Mouse (Mus musculus) ES-Bruce4 (cell line): ENCODE data around the gene Gpank1. TPM values are rescaled to one million over a fixed set of nuclear protein-coding genes. Genes with fewer than 3 reads are reported as not detected.

ENCODE experiments used
- H3K27ac ChIP-seq: 2 replicates; pipeline ENCODE4 v1.5.1; 2012; ENCODE audit warnings: low read length, inconsistent platforms; ENCODE audit not compliant: insufficient read depth
- H3K27me3 ChIP-seq: 2 replicates; pipeline ENCODE4 v1.6.1; 2012; ENCODE audit warnings: mild to moderate bottlenecking, low read length, inconsistent platforms; ENCODE audit not compliant: control insufficient read depth, poor library complexity, insufficient read depth, severe bottlenecking
- H3K36me3 ChIP-seq: 2 replicates; pipeline ENCODE4 v1.6.1; 2012; ENCODE audit warnings: inconsistent platforms, mild to moderate bottlenecking, low read length, moderate library complexity; ENCODE audit not compliant: control insufficient read depth, poor library complexity, insufficient read depth, severe bottlenecking
- H3K4me1 ChIP-seq: one replicate; pipeline ENCODE4 v1.8.1; 2011; ENCODE audit warnings: low read length; ENCODE audit not compliant: control insufficient read depth, insufficient read depth
- H3K4me3 ChIP-seq: 2 replicates; pipeline ENCODE4 v1.5.1; 2011; ENCODE audit warnings: low read depth, mild to moderate bottlenecking, low read length
- H3K9ac ChIP-seq: 2 replicates; pipeline ENCODE4 v1.6.1; 2012; ENCODE audit warnings: low read depth, mild to moderate bottlenecking, inconsistent platforms; ENCODE audit not compliant: poor library complexity, severe bottlenecking
- H3K9me3 ChIP-seq: replicated peaks from 2 replicates; pipeline ENCODE4 v1.6.1; 2012; ENCODE audit warnings: mild to moderate bottlenecking, low read length, inconsistent platforms; ENCODE audit not compliant: control insufficient read depth, poor library complexity, insufficient read depth, severe bottlenecking
- CTCF ChIP-seq: IDR thresholded peaks from one replicate; pipeline ENCODE4 v1.8.1; 2011; ENCODE audit warnings: low read depth, low read length
- EP300 ChIP-seq: IDR thresholded peaks from 2 replicates; pipeline ENCODE4 v1.6.1; 2011; ENCODE audit warnings: low read depth, low read length; ENCODE audit not compliant: insufficient read depth
- POLR2A ChIP-seq: IDR thresholded peaks from one replicate; pipeline ENCODE4 v1.8.1; 2011; ENCODE audit warnings: low read length; ENCODE audit not compliant: insufficient read depth
- polyA plus RNA-seq: library from polyadenylated mRNA; stranded (reverse); fragments of >200 nt; gene quantifications from 2 replicates; pipeline ENCODE4 v1.2.4, GENCODE M21; 2011; ENCODE audit warnings: low read depth; ENCODE audit not compliant: missing spikeins, insufficient read depth, insufficient read length

Gene Gpank1
- polyA plus RNA-seq, 1 experiment: 19.1 TPM

DNA sequence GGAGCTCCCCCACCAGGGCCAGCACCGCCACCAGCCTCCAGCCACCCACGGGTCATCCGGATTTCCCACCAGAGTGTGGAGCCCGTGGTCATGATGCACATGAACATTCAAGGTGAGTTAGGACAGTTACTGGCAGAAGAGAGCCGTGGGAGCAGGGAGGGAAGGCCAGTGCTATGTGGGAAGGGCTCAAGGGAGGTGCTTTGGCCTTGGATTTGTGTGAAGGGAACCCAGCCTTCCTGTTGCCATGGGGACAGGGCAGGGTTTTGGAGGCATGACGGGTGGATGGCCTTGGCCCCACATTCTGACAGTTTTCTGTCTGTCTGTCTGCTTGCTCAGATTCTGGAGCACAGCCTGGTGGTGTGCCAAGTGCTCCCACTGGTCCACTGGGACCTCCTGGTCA, 20.7 kb downstream of the Gpank1 start:
- no peaks in the 10 kb centered on the region for H3K27me3 ChIP-seq
- no peaks in the 10 kb centered on the region for H3K9me3 ChIP-seq
- H3K4me1 ChIP-seq: no peaks in the 10 kb centered on the region
- H3K27ac ChIP-seq: no peak overlapping the region
- no peak overlapping the region for H3K4me3 ChIP-seq
- TF ChIP-seq EP300 (no peak), CTCF (no peak), POLR2A (no peak)
- H3K9ac ChIP-seq: no peak overlapping the region
- H3K36me3 ChIP-seq: peaks cover 78% of the 10 kb centered on the region

DNA sequence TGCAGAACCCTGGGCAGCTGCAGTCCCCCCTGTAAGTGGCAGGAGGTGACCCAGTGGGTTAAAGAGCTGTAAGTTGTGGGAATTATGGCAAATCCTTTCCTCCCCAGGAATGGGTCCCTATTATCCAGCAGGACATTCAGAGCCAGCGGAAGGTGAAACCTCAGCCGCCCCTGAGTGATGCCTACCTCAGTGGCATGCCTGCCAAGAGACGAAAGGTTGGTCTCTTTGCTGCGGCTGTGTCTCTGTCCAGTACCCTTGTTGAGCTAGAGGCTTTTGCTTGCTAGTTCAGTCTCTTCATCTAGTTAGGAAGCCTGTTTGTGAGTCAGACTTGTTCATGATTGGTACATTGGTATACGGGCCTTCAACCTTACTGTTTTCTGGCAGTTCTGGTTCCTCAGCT, 24.9 kb downstream of the Gpank1 start:
- no peak overlapping the region for H3K4me3 ChIP-seq
- no peaks in the 10 kb centered on the region for H3K27me3 ChIP-seq
- H3K4me1 ChIP-seq: no peaks in the 10 kb centered on the region
- no peaks in the 10 kb centered on the region for H3K9me3 ChIP-seq
- TF ChIP-seq EP300 (no peak), CTCF (no peak)
- H3K27ac ChIP-seq: no peak overlapping the region
- H3K9ac ChIP-seq: no peak overlapping the region
- peaks cover 87% of the 10 kb centered on the region for H3K36me3 ChIP-seq

DNA sequence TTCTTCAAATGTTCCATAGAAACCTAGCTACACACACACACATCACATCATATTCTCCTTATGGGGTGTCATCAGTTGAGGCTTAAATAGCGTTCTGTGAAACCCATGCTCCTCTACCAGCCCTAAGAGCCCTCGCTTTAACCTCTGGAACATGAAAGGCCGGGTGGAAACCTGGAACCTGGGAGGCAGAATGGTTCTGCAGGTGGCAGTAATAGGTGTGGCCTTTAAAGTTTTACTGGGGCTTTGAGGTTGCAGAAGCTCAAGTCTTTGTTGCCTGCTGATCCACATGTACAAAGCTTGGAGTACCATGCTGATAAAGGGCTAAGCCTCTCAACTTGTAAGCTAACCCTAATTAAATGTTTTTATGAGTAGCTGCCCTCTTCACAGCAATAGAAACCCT, 26.1 kb downstream of the Gpank1 start:
- TF ChIP-seq POLR2A (no peak), EP300 (no peak), CTCF (no peak)
- Histone ChIP-seq H3K9ac (no peak overlapping the region), H3K4me3 (no peak overlapping the region), H3K27me3 (no peaks in the 10 kb centered on the region), H3K9me3 (no peaks in the 10 kb centered on the region), H3K4me1 (no peaks in the 10 kb centered on the region), H3K36me3 (peaks cover 89% of the 10 kb centered on the region), H3K27ac (no peak overlapping the region)

DNA sequence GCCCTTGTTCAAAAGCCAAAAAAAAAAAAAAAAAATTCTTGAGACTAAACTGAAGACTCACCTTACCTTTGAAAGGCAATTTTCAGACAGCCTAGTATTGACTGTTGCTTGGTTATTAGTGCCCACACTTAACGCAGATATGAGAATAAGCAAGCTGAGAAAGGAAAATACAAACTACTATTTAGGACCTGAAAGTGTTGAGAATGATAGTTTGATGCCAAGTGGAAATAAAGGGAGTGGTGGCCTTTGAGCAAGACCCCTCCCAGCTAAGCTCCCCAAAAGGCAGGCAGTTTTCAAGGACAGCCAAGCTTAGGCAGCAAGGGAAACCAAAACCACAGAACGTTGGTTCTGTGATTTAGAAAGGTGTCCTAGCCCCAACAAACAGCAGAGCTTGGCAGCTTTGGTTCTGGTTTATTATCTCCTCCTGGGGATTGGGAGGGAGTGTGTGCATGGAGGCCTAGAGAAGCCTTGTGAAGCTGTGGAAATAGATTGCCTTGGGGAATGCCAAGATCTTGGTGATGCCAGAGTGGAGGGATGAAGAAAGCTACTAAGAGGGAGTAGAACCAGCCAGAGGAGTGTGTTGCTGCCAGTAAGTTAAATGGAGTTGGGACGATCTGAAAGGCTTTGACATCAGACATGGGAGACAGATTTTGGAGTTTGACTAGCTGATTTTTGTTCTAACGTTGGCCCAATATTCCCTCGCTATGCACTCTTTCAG, 26.8 kb downstream of the Gpank1 start:
- H3K27me3 ChIP-seq: no peaks in the 10 kb centered on the region
- peaks cover 89% of the 10 kb centered on the region for H3K36me3 ChIP-seq
- no peak overlapping the region for H3K27ac ChIP-seq
- H3K4me3 ChIP-seq: no peak overlapping the region
- no peak overlapping the region for H3K9ac ChIP-seq
- H3K4me1 ChIP-seq: no peaks in the 10 kb centered on the region
- TF ChIP-seq EP300 (no peak), POLR2A (no peak), CTCF (no peak)
- no peaks in the 10 kb centered on the region for H3K9me3 ChIP-seq

DNA sequence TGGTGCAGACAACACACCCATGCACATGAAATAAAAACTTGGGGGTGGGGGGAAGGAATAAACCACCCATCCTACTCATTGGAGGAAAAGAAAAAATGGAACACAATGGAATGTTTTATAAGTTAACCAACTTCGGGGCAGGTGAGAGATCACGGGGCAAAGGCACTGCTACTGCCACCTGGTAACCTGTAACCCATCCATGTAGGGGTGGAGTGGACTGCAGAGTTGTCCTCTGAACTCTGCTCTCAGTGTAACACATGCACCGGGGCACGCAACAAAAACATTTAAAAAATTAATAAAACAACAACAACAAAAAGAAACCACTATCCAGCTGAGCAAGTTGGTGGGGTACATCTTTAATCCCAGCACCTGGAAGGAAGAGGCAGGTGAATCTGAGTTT, 30.9 kb downstream of the Gpank1 start:
- H3K36me3 ChIP-seq: peaks cover 90% of the 10 kb centered on the region
- H3K9ac ChIP-seq: no peak overlapping the region
- H3K9me3 ChIP-seq: no peaks in the 10 kb centered on the region
- H3K27me3 ChIP-seq: no peaks in the 10 kb centered on the region
- H3K4me1 ChIP-seq: no peaks in the 10 kb centered on the region
- no peak for TF ChIP-seq CTCF
- TF ChIP-seq POLR2A: no peak
- no peak for TF ChIP-seq EP300
- no peak overlapping the region for H3K4me3 ChIP-seq
- H3K27ac ChIP-seq: no peak overlapping the region

DNA sequence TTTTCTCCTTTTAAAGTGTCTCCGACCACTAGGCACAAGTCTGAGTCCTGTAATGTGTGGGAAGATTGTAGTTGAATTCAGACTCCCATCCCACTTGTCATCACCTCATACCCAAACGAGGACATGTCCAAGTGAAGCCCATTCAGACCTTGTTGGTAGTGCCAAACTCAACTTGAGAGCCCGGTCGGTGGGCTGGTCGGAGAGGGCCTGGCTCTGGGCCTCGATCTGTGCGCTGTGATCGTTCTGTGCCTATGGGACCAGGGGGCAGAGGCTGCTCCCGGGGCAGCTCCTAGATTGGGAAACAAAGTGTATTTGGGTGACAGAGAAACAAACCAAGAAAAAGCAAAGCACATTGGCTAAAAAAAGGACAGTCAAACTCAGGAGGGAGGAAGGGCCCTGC, 31.8 kb downstream of the Gpank1 start:
- TF ChIP-seq CTCF (no peak), EP300 (no peak), POLR2A (no peak)
- no peaks in the 10 kb centered on the region for H3K27me3 ChIP-seq
- no peak overlapping the region for H3K27ac ChIP-seq
- no peaks in the 10 kb centered on the region for H3K9me3 ChIP-seq
- H3K4me3 ChIP-seq: no peak overlapping the region
- no peak overlapping the region for H3K9ac ChIP-seq
- no peaks in the 10 kb centered on the region for H3K4me1 ChIP-seq
- peaks cover 94% of the 10 kb centered on the region for H3K36me3 ChIP-seq
